Mouse (Mus musculus): ENCODE measurements at regions not wholly inside any gene's neighbourhood (a gene's known extent, or its start where the extent isn't known, plus 50 kb on each side); places are given as distances from the start of the nearest gene placed in this dataset.

DNA sequence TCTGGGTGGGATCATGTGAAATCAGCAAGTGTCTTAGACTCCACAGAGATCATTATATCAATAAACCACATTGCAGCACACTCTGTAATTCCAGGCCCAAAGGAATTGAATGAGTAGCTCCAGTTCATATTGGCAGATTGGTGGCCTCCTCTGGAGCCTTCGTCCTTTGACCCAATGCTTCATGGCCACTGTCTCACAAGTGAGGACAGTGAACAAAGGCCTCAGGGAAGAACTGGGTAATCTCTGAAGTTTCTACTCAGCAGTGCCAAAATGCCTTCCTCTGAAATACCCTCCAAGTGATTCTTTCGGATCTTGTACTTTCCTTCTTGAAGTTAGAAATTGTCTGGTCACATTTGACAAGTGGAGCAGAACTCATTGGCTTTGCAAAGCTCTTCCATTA is 135.8 kb upstream of the Fam84a start:
- H3K27ac ChIP-seq (ENCODE audit: low read depth, low read length), result no peak overlapping the region
- 88% methylated on average over 2 of the region's 2 CpGs for whole genome bisulfite sequencing
- H3K27me3 ChIP-seq (replicated peaks; ENCODE audit: control insufficient read depth, insufficient read depth, low read length), result no peaks in the 10 kb centered on the region
- no peak for TF ChIP-seq CTCF (IDR thresholded peaks at IDR 0.05; ENCODE audit: low read depth)
- no peaks in the 10 kb centered on the region for H3K36me3 ChIP-seq (ENCODE audit: control insufficient read depth, insufficient read depth)
- no peak overlapping the region for H3K4me2 ChIP-seq (replicated peaks; ENCODE audit: low read depth)
- no peak overlapping the region for H3K9ac ChIP-seq (ENCODE audit: low read depth, low read length)
- H3K9me3 ChIP-seq (ENCODE audit: control insufficient read depth), result no peaks in the 10 kb centered on the region
- no peak overlapping the region for H3K4me3 ChIP-seq (ENCODE audit: low read depth, low read length)
- H3K4me1 ChIP-seq (replicated peaks; ENCODE audit: control insufficient read depth, insufficient read depth, low read length), result no peaks in the 10 kb centered on the region
- ATAC-seq, result no peak

DNA sequence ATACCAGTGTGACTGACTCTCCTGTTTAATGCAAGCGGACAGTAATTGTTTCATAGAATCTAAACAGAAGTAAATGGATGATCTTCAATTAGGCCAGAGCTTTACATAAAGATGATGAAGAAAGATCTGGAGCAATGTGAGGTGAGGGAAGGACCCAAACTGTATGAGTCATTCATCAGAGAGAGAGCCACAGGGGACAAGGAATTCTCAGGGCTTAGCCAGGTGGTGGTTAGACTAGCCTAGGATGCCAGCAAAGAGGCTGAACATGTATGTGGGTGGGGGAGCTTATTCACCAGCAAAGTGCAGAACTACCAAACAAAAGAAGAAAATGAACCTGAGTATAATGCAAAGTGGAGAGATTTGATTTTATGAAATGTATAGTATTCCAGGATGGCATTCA is 134.8 kb upstream of the Fam84a start:
- Histone ChIP-seq H3K4me2 (replicated peaks; ENCODE audit: low read depth) (no peak overlapping the region), H3K9ac (ENCODE audit: low read depth, low read length) (no peak overlapping the region), H3K9me3 (ENCODE audit: control insufficient read depth) (no peaks in the 10 kb centered on the region), H3K4me3 (ENCODE audit: low read depth, low read length) (no peak overlapping the region), H3K4me1 (replicated peaks; ENCODE audit: control insufficient read depth, insufficient read depth, low read length) (no peaks in the 10 kb centered on the region), H3K36me3 (ENCODE audit: control insufficient read depth, insufficient read depth) (no peaks in the 10 kb centered on the region), H3K27me3 (replicated peaks; ENCODE audit: control insufficient read depth, insufficient read depth, low read length) (no peaks in the 10 kb centered on the region), H3K27ac (ENCODE audit: low read depth, low read length) (no peak overlapping the region)
- TF ChIP-seq CTCF (IDR thresholded peaks at IDR 0.05; ENCODE audit: low read depth), result no peak
- no peak for ATAC-seq
- 90% methylated on average over 1 of the region's 1 CpGs for WGBS

DNA sequence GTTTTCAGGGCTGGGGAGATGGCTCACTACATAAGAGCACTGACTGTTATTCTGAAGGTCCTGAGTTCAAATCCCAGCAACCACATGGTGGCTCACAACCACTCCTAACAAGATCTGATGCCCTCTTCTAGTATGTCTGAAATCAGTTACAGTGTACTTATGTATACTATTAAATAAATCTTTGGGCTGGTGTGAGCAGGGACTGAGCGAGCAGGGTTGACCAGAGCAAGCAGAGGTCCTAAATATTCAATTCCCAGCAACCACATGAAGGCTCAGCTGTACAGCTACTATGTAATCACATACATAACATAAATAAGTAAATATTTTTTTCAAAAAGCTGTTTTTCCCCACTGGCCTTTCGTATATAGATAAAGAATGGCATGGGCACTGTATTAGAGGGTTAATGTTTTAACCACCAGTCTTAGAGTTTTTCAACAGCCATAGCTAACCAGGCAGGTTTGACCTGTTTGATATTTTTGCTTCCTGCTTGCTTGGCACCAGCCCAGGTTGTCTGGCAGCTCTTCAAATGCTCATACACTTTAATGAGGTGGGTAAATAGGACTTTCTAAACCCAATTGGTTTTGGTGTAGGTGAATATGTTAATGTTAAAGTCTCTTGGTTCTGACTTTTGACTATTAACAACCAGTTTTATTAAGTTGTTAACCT is 134.1 kb upstream of the Fam84a start:
- ATAC-seq, result peak; percentile 36; the same call in 1 of the 2 replicates
- H3K27ac ChIP-seq (ENCODE audit: low read depth, low read length), result no peak overlapping the region
- H3K4me1 ChIP-seq (replicated peaks; ENCODE audit: control insufficient read depth, insufficient read depth, low read length), result no peaks in the 10 kb centered on the region
- WGBS, result 67% methylated on average over 2 of the region's 2 CpGs
- H3K36me3 ChIP-seq (ENCODE audit: control insufficient read depth, insufficient read depth), result no peaks in the 10 kb centered on the region
- no peak for TF ChIP-seq CTCF (IDR thresholded peaks at IDR 0.05; ENCODE audit: low read depth)
- no peak overlapping the region for H3K4me3 ChIP-seq (ENCODE audit: low read depth, low read length)
- H3K9ac ChIP-seq (ENCODE audit: low read depth, low read length), result no peak overlapping the region
- no peak overlapping the region for H3K4me2 ChIP-seq (replicated peaks; ENCODE audit: low read depth)
- no peaks in the 10 kb centered on the region for H3K9me3 ChIP-seq (ENCODE audit: control insufficient read depth)
- no peaks in the 10 kb centered on the region for H3K27me3 ChIP-seq (replicated peaks; ENCODE audit: control insufficient read depth, insufficient read depth, low read length)

DNA sequence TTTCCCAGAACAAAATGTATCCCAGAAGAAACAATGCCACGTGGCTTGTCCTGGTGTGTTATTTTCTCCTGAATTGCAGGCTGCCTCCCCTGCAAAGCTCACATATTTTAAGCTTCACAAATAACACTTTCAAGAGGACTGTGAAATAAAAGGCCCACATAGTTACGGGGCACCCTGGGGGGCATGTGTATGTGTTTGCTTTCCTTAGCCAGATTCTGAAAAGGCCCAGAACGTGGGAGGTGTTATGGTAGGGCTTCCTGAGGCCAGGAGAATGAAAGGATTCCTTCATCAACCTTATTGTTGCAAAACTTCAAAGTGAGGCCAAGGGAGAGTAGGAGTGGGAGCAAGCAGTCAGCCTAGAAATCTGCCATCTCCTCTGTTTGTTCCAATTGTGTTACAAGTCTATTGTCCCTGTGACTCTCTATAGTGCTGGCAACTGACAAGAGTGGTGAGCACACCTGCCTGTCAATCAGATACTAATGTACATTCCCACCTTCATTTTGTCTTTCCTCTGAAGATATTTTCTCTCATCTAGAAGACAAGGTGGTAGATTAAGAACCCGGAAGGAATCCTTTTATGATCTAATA is 131.3 kb upstream of the Fam84a start:
- WGBS, result 64% methylated on average over 4 of the region's 4 CpGs
- Histone ChIP-seq H3K4me3 (ENCODE audit: low read depth, low read length) (no peak overlapping the region), H3K4me2 (replicated peaks; ENCODE audit: low read depth) (no peak overlapping the region), H3K4me1 (replicated peaks; ENCODE audit: control insufficient read depth, insufficient read depth, low read length) (no peaks in the 10 kb centered on the region), H3K9me3 (ENCODE audit: control insufficient read depth) (no peaks in the 10 kb centered on the region), H3K9ac (ENCODE audit: low read depth, low read length) (no peak overlapping the region), H3K27me3 (replicated peaks; ENCODE audit: control insufficient read depth, insufficient read depth, low read length) (no peaks in the 10 kb centered on the region), H3K36me3 (ENCODE audit: control insufficient read depth, insufficient read depth) (no peaks in the 10 kb centered on the region), H3K27ac (ENCODE audit: low read depth, low read length) (no peak overlapping the region)
- ATAC-seq, result no peak
- TF ChIP-seq CTCF (IDR thresholded peaks at IDR 0.05; ENCODE audit: low read depth), result no peak

DNA sequence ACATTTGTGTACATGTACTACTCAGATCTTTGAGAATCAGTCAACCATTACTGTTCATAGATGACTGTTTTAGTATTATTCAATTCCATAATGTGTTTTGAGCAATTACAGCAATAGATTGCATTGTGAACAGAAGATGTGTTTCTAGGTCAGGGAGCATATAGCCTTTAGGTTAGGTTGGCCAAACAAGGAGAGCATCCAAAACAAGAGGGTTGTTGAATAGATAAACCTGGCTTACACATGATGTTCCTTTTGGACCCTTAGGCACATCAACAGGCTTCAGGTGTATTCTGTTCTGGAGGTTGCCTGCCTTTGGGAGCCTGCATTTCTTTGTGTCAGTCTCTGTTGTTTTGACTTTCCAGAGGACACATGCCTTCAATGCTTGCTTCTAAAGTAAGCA is 123.4 kb upstream of the Fam84a start:
- Histone ChIP-seq H3K4me2 (replicated peaks; ENCODE audit: low read depth) (no peak overlapping the region), H3K36me3 (ENCODE audit: control insufficient read depth, insufficient read depth) (no peaks in the 10 kb centered on the region), H3K9me3 (ENCODE audit: control insufficient read depth) (no peaks in the 10 kb centered on the region), H3K27ac (ENCODE audit: low read depth, low read length) (no peak overlapping the region), H3K9ac (ENCODE audit: low read depth, low read length) (no peak overlapping the region), H3K4me3 (ENCODE audit: low read depth, low read length) (no peak overlapping the region), H3K27me3 (replicated peaks; ENCODE audit: control insufficient read depth, insufficient read depth, low read length) (no peaks in the 10 kb centered on the region), H3K4me1 (replicated peaks; ENCODE audit: control insufficient read depth, insufficient read depth, low read length) (no peaks in the 10 kb centered on the region)
- no peak for TF ChIP-seq CTCF (IDR thresholded peaks at IDR 0.05; ENCODE audit: low read depth)
- ATAC-seq, result no peak

GRCm38 (mm10) chr12:14274796-14275195 is 122.9 kb upstream of the Fam84a start:
- ATAC-seq, result no peak
- WGBS, result 90% methylated on average over 5 of the region's 5 CpGs
- no peaks in the 10 kb centered on the region for H3K36me3 ChIP-seq (ENCODE audit: control insufficient read depth, insufficient read depth)

More at GRCm38 (mm10) chr12:14274796-14275195, 122.9 kb upstream of the Fam84a start:
- H3K9ac ChIP-seq (ENCODE audit: low read depth, low read length), result no peak overlapping the region
- no peak overlapping the region for H3K4me2 ChIP-seq (replicated peaks; ENCODE audit: low read depth)
- no peak for TF ChIP-seq CTCF (IDR thresholded peaks at IDR 0.05; ENCODE audit: low read depth)
- H3K27ac ChIP-seq (ENCODE audit: low read depth, low read length), result no peak overlapping the region
- H3K4me3 ChIP-seq (ENCODE audit: low read depth, low read length), result no peak overlapping the region
- H3K4me1 ChIP-seq (replicated peaks; ENCODE audit: control insufficient read depth, insufficient read depth, low read length), result no peaks in the 10 kb centered on the region
- H3K9me3 ChIP-seq (ENCODE audit: control insufficient read depth), result no peaks in the 10 kb centered on the region
- no peaks in the 10 kb centered on the region for H3K27me3 ChIP-seq (replicated peaks; ENCODE audit: control insufficient read depth, insufficient read depth, low read length)
